In the genomic region with DNA sequence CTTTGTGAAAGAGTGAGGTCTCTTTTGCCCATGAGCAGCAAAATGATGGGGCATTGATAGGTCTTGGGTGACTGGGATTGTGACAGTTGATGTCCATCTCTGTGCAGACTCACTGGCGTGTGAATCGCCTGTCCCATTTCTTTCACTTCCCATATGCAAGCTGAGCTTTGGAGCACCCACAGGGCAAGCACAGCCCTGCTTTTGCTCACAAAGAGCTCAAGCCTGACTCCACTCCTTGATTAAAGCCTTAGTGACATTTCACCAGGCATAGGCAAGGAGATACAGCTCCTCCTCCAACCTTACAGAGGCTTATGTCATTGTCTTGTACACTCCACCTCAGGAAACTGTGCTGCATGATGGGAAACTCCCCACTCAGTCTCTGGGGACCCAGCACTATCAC, we compare ENCODE assay signal across 25 mouse cellular contexts.
DNase-seq lines count a peak whose midpoint lies in the region; ATAC-seq and TF ChIP-seq lines count a peak whose summit lies in the region.
"Had no signal": no experiment of that assay in that cellular context is flagged by ENCODE, and none has a peak within 500 bp of the region (broad histone marks: within the 10 kb centered on the region; RNA-seq: fewer than 3 reads in every experiment).

No protein-coding gene starts in this region.

- no peaks in the 10 kb centered on the region for H3K4me1 ChIP-seq in embryonic facial prominence, embryonic 14.5 days (ENCODE audit: control insufficient read depth, insufficient read depth, low read length)
- H3K4me1 ChIP-seq in embryonic facial prominence, embryonic 10.5 days = no peaks in the 10 kb centered on the region
- peaks cover 3% of the 10 kb centered on the region for H3K4me1 ChIP-seq in olfactory bulb, adult 2 months (ENCODE audit: control insufficient read depth, insufficient read depth, low read length)
- H3K4me1 ChIP-seq in kidney, embryonic 14.5 days (ENCODE audit: control insufficient read depth, insufficient read depth, low read length) = no peaks in the 10 kb centered on the region
- H3K4me1 ChIP-seq: embryonic facial prominence, embryonic 12.5 days; embryonic facial prominence, embryonic 15.5 days; forebrain, embryonic 10.5 days; forebrain, embryonic 12.5 days had no signal

- H3K9ac ChIP-seq in embryonic facial prominence, embryonic 14.5 days (ENCODE audit: low read depth, low read length) = no peak overlapping the region
- H3K9ac ChIP-seq in kidney, embryonic 14.5 days (ENCODE audit: low read depth, low read length) = no peak overlapping the region
- H3K9ac ChIP-seq: embryonic facial prominence, embryonic 12.5 days; embryonic facial prominence, embryonic 15.5 days; forebrain, embryonic 12.5 days had no signal

- DNase-seq in embryonic facial prominence, embryonic 14.5 days (ENCODE audit: low spot score) = peak; percentile 1
- no peak for DNase-seq in embryonic facial prominence, embryonic 10.5 days (ENCODE audit: low spot score)
- peak; percentile 71 for DNase-seq in retina, embryonic 14.5 days (ENCODE audit: low spot score)
- DNase-seq in left cerebral cortex, postnatal 4 days = no peak
- no peak for DNase-seq in cerebellum, adult 11 months
- DNase-seq: adrenal gland, adult 2 months; adrenal gland, postnatal 10 days; adrenal gland, postnatal 25 days; B cell, adult 2 months; cerebellum, adult 18-20 months; cerebellum, adult 8-10 months; cerebellum, adult 9-11 months; cerebellum, postnatal 14 days; cerebellum, postnatal 36 days; embryo, embryonic 11 days had no signal

- TF ChIP-seq CTCF in olfactory bulb, adult 2 months (IDR thresholded peaks at IDR 0.05; ENCODE audit: insufficient read depth, low read depth, low read length) = no peak

- no peak overlapping the region for H3K4me2 ChIP-seq in embryonic facial prominence, embryonic 14.5 days (ENCODE audit: low read depth, low read length)
- no peak overlapping the region for H3K4me2 ChIP-seq in kidney, embryonic 14.5 days (replicated peaks; ENCODE audit: low read depth, low read length)
- H3K4me2 ChIP-seq: embryonic facial prominence, embryonic 12.5 days; embryonic facial prominence, embryonic 15.5 days; forebrain, embryonic 12.5 days had no signal

- H3K27ac ChIP-seq in embryonic facial prominence, embryonic 14.5 days (replicated peaks; ENCODE audit: low read depth, low read length) = no peak overlapping the region
- no peak overlapping the region for H3K27ac ChIP-seq in embryonic facial prominence, embryonic 10.5 days (replicated peaks)
- peak overlapping the region; percentile 61 for H3K27ac ChIP-seq in olfactory bulb, adult 2 months (ENCODE audit: insufficient read depth, low read depth, low read length)
- no peak overlapping the region for H3K27ac ChIP-seq in kidney, embryonic 14.5 days (ENCODE audit: low read depth, low read length)
- H3K27ac ChIP-seq: embryonic facial prominence, embryonic 12.5 days; embryonic facial prominence, embryonic 15.5 days; forebrain, embryonic 10.5 days; forebrain, embryonic 12.5 days had no signal

- no peak for TF ChIP-seq POLR2A in olfactory bulb, adult 2 months (IDR thresholded peaks at IDR 0.05; ENCODE audit: insufficient read depth, low read depth, low read length)

- no peak overlapping the region for H3K4me3 ChIP-seq in embryonic facial prominence, embryonic 14.5 days (ENCODE audit: low read depth, low read length)
- H3K4me3 ChIP-seq in embryonic facial prominence, embryonic 10.5 days = no peak overlapping the region
- H3K4me3 ChIP-seq in olfactory bulb, adult 2 months (ENCODE audit: insufficient read depth, low read depth, low read length) = no peak overlapping the region
- H3K4me3 ChIP-seq in kidney, embryonic 14.5 days (ENCODE audit: low read length) = no peak overlapping the region
- H3K4me3 ChIP-seq: embryonic facial prominence, embryonic 12.5 days; embryonic facial prominence, embryonic 15.5 days; erythroblast, embryonic 14.5 days; forebrain, embryonic 10.5 days; forebrain, embryonic 12.5 days had no signal

- intact Hi-C loops in left cerebral cortex, postnatal 4 days (cut with DNase I) = no loop called here

- H3K27me3 ChIP-seq in embryonic facial prominence, embryonic 14.5 days (replicated peaks; ENCODE audit: control insufficient read depth, insufficient read depth, low read length) = no peaks in the 10 kb centered on the region
- no peaks in the 10 kb centered on the region for H3K27me3 ChIP-seq in embryonic facial prominence, embryonic 10.5 days (replicated peaks; ENCODE audit: low read depth, poor library complexity, severe bottlenecking)
- no peaks in the 10 kb centered on the region for H3K27me3 ChIP-seq in kidney, embryonic 14.5 days (ENCODE audit: control insufficient read depth, insufficient read depth, low read length)
- H3K27me3 ChIP-seq: embryonic facial prominence, embryonic 12.5 days; embryonic facial prominence, embryonic 15.5 days; forebrain, embryonic 12.5 days had no signal

- no peaks in the 10 kb centered on the region for H3K9me3 ChIP-seq in embryonic facial prominence, embryonic 14.5 days (ENCODE audit: control insufficient read depth, low read length)
- no peaks in the 10 kb centered on the region for H3K9me3 ChIP-seq in embryonic facial prominence, embryonic 10.5 days
- no peaks in the 10 kb centered on the region for H3K9me3 ChIP-seq in kidney, embryonic 14.5 days (ENCODE audit: control insufficient read depth, low read length)
- H3K9me3 ChIP-seq: embryonic facial prominence, embryonic 12.5 days; embryonic facial prominence, embryonic 15.5 days; forebrain, embryonic 10.5 days; forebrain, embryonic 12.5 days had no signal

- WGBS in embryonic facial prominence, embryonic 14.5 days = 77% methylated on average over 2 of the region's 2 CpGs
- WGBS in embryonic facial prominence, embryonic 10.5 days = 89% methylated on average over 2 of the region's 2 CpGs
- 48% methylated on average over 2 of the region's 2 CpGs for WGBS in olfactory bulb, adult 2 months
- WGBS in kidney, embryonic 14.5 days = 96% methylated on average over 2 of the region's 2 CpGs

- no peaks in the 10 kb centered on the region for H3K36me3 ChIP-seq in embryonic facial prominence, embryonic 14.5 days (ENCODE audit: control insufficient read depth, insufficient read depth, low read length)
- no peaks in the 10 kb centered on the region for H3K36me3 ChIP-seq in embryonic facial prominence, embryonic 10.5 days (replicated peaks)
- H3K36me3 ChIP-seq in kidney, embryonic 14.5 days (ENCODE audit: control insufficient read depth, insufficient read depth, low read length) = no peaks in the 10 kb centered on the region
- H3K36me3 ChIP-seq: embryonic facial prominence, embryonic 12.5 days; embryonic facial prominence, embryonic 15.5 days; forebrain, embryonic 10.5 days; forebrain, embryonic 12.5 days had no signal

- ATAC-seq in embryonic facial prominence, embryonic 14.5 days (ENCODE audit: low read depth) = no peak; the same call in 1 of the 2 replicates
- no peak for ATAC-seq in kidney, embryonic 14.5 days (ENCODE audit: low FRiP score, low TSS enrichment)
- ATAC-seq: CD4-positive, CD25-positive, alpha-beta regulatory T cell, adult 4 months; forebrain, embryonic 14.5 days; forebrain, embryonic 16.5 days had no signal

Comparison
In these comparisons a context has a peak if more than half of its experiments do, and no peak if none do; other contexts are left out.
1. DNase-seq: peak in embryonic facial prominence, embryonic 14.5 days (single experiment) and retina, embryonic 14.5 days (single experiment); none in embryonic facial prominence, embryonic 10.5 days (single experiment), left cerebral cortex, postnatal 4 days (single experiment) and cerebellum, adult 11 months (single experiment).